Mouse (Mus musculus) thymus, adult 2 months (tissue): ENCODE measurements around the gene Chrng. TPM values are rescaled to one million over a fixed set of nuclear protein-coding genes. Genes with fewer than 3 reads are reported as not detected.

ENCODE experiments used
- DNase-seq: peaks from one replicate; pipeline ENCODE4 v3.0.0; 2021
- H3K27ac ChIP-seq: fragments of 200-500 bp; 2 replicates; pipeline ENCODE4 v1.5.1; 2012; ENCODE audit warnings: low read length, control low read depth; ENCODE audit not compliant: control insufficient read depth, insufficient read depth
- H3K27me3 ChIP-seq: fragments of 200-500 bp; 2 replicates; pipeline ENCODE4 v1.6.1; 2012; ENCODE audit warnings: mild to moderate bottlenecking, low read length, moderate library complexity, mixed read lengths; ENCODE audit not compliant: control insufficient read depth, insufficient read depth
- H3K36me3 ChIP-seq: fragments of 200-500 bp; 2 replicates; pipeline ENCODE4 v1.6.1; 2012; ENCODE audit warnings: mild to moderate bottlenecking, low read length, moderate library complexity; ENCODE audit not compliant: control insufficient read depth, insufficient read depth
- H3K4me1 ChIP-seq: fragments of 200-500 bp; replicated peaks from 2 replicates; pipeline ENCODE4 v1.6.1; 2012; ENCODE audit warnings: low read length; ENCODE audit not compliant: control insufficient read depth, insufficient read depth
- H3K4me3 ChIP-seq: fragments of 200-500 bp; 2 replicates; pipeline ENCODE4 v1.5.1; 2012; ENCODE audit warnings: mild to moderate bottlenecking, low read length, control low read depth, moderate library complexity; ENCODE audit not compliant: control insufficient read depth, insufficient read depth
- CTCF ChIP-seq: fragments of 200-500 bp; IDR thresholded peaks from 2 replicates; pipeline ENCODE4 v1.5.1; 2012; ENCODE audit warnings: mild to moderate bottlenecking, control low read depth, low read length, moderate library complexity, borderline replicate concordance; ENCODE audit not compliant: control insufficient read depth, poor library complexity, insufficient read depth; ENCODE audit errors: extremely low read depth
- POLR2A ChIP-seq: fragments of 200-500 bp; IDR thresholded peaks from 2 replicates; pipeline ENCODE4 v1.6.1; 2012; ENCODE audit warnings: mild to moderate bottlenecking, low read length, control low read depth, moderate library complexity; ENCODE audit not compliant: control insufficient read depth, poor library complexity, insufficient read depth; ENCODE audit errors: extremely low read depth
- WGBS: fragments of 180-500 bp; shearing (Covaris S2); methylation state at CpG from one replicate; pipeline ENCODE4 v1.1.7; 2018; 5-methylcytosine and 5-hydroxymethylcytosine counted together
- polyA plus RNA-seq: library from polyadenylated mRNA; depleted of rRNA; stranded (reverse); fragments of >200 nt; gene quantifications from 2 replicates; pipeline ENCODE4 v1.2.3, GENCODE M21; 2012; rRNA removed

Gene Chrng
- 0.15 and 0.27 TPM in 2 replicates for polyA plus RNA-seq

- Histone ChIP-seq H3K36me3 (no peaks in the 10 kb centered on the region), H3K27me3 (no peaks in the 10 kb centered on the region), H3K27ac (no peak within 1 kb of the TSS), H3K4me3 (no peak within 1 kb of the TSS), H3K4me1 (no peaks in the 10 kb centered on the region)
- no peak for DNase-seq
- no peak for TF ChIP-seq CTCF
- no peak for TF ChIP-seq POLR2A
- WGBS: 88% methylated on average over 7 of the region's 7 CpGs
Observed at GRCm38 (mm10) chr1:87204465-87204864, at the start of gene Chrng. Chrng (plus strand) TSS chr1:87204657.

DNA sequence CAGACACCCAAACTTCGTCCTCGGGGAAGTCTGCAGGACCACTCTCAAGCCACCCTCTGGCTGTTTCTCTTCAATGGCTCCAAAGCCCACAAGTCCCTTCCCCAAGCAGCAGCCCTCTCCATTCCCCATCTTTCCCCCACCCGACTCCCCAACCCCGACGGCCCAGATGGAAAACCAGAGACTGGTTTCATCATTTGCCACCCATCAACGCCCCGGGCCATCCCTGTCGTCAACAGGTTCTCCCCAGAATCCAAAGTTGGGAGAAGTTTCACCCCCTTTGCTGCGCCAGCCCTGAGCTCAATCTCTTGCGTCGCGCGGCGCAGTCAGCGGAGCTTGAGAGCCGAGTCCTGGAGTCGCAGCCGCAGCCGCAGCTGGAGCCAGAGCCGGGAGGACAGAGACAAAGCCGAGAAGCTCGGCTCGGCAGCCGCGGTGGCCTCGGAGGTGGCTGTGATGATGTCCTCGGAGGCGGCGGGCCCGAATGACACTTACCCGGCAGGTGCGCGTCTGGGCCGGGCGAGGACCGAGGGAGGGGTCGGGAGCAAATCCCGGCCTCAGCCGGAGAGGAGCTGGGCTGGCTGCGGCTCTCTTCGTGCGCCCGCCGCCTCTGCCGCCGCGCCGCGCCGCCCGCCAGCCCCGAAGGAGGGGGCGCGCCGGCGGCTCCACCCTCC lies 48.8 kb upstream of the Chrng start:
- Histone ChIP-seq H3K36me3 (no peaks in the 10 kb centered on the region), H3K27ac (no peak overlapping the region), H3K27me3 (peaks cover 6% of the 10 kb centered on the region; the same call in 1 of the 2 replicates), H3K4me3 (no peak overlapping the region), H3K4me1 (no peaks in the 10 kb centered on the region)
- no peak for DNase-seq
- 4% methylated on average over 54 of the region's 56 CpGs for WGBS
- TF ChIP-seq CTCF: no peak
- no peak for TF ChIP-seq POLR2A

DNA sequence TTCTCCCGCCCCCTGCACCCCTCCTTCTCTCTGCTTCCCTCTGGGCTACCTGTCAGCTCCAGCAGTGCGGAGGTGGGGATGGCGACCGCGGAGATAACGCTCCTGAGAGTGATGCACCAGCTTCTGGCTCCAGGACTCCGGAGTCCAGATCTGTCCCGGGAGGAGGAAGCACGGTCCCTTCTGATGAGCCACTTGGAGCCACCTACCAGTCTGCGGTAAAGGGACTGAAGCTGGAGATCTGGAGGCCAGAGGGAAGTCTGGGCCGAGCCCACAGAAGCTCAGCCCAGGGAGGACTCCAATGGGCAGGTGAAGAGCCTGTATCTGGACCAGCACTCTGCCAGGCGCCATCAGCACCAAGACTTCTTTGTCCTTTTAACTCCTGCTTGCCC lies 48.3 kb upstream of the Chrng start, which contains the start of gene Ecel1:
Gene Ecel1, minus strand, starts transcription at position 323 of the 389 bp plus-strand sequence.
- H3K27ac ChIP-seq: no peak within 1 kb of the TSS
- 6% methylated on average over 11 of the region's 12 CpGs for WGBS
- no peaks in the 10 kb centered on the region for H3K4me1 ChIP-seq
- peaks cover 6% of the 10 kb centered on the region; the same call in 1 of the 2 replicates for H3K27me3 ChIP-seq
- no peak for DNase-seq
- no peak within 1 kb of the TSS for H3K4me3 ChIP-seq
- no peaks in the 10 kb centered on the region for H3K36me3 ChIP-seq
- TF ChIP-seq POLR2A: no peak
- no peak for TF ChIP-seq CTCF

DNA sequence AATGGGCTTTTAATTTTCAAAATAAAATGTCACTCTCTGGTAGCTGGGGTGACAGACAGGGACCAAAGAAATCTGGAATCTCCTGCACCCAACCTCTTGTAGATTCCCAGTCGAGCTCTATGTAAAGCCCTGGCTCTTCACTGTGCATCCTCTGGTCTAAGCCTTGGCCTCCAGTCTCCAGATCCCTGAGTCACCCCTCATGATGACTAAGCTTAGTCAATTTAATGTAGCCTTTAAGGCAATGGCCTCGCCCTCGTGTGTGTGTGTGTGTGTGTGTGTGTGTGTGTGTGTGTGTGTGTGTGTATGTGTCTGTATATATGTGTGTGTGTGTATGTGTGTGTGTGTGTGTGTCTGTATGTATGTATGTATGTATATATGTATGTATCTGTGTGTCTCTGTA lies 45.1 kb upstream of the Chrng start:
- WGBS: 66% methylated on average over 3 of the region's 3 CpGs
- Histone ChIP-seq H3K4me1 (no peaks in the 10 kb centered on the region), H3K36me3 (no peaks in the 10 kb centered on the region), H3K4me3 (no peak overlapping the region), H3K27ac (no peak overlapping the region), H3K27me3 (no peaks in the 10 kb centered on the region; the same call in 1 of the 2 replicates)
- TF ChIP-seq POLR2A (no peak), CTCF (no peak)
- no peak for DNase-seq

- WGBS: 46% methylated on average over 11 of the region's 11 CpGs
- Histone ChIP-seq H3K4me3 (no peak overlapping the region), H3K4me1 (no peaks in the 10 kb centered on the region), H3K27me3 (no peaks in the 10 kb centered on the region), H3K36me3 (no peaks in the 10 kb centered on the region), H3K27ac (no peak overlapping the region)
- TF ChIP-seq POLR2A: no peak
- TF ChIP-seq CTCF: no peak
- DNase-seq: no peak
Observed at GRCm38 (mm10) chr1:87164164-87164795, 40.2 kb upstream of the Chrng start.

- 57% methylated on average over 9 of the region's 9 CpGs for WGBS
- TF ChIP-seq POLR2A (no peak), CTCF (no peak)
- no peak for DNase-seq
- Histone ChIP-seq H3K27me3 (no peaks in the 10 kb centered on the region), H3K36me3 (no peaks in the 10 kb centered on the region), H3K4me3 (no peak overlapping the region), H3K27ac (no peak overlapping the region), H3K4me1 (no peaks in the 10 kb centered on the region)
Observed at GRCm38 (mm10) chr1:87164796-87165184, 39.7 kb upstream of the Chrng start.
